Mouse (Mus musculus) lung, embryonic 14.5 days (tissue): ENCODE data around the gene C1qtnf5. TPM values are rescaled to one million over a fixed set of nuclear protein-coding genes. Genes with fewer than 3 reads are reported as not detected.
A peak's percentile ranks its signal among the peaks of the same experiment; 100 is the strongest.

ENCODE experiments used
- ATAC-seq: fragments of 200-750 bp; cut with Nextera tagmentation; 2 replicates; pipeline ENCODE4 v1.8.0; 2017; ENCODE audit warnings: mild to moderate bottlenecking, moderate TSS enrichment, moderate library complexity; ENCODE audit not compliant: insufficient read depth
- DNase-seq: peaks from one replicate; pipeline ENCODE4 v3.0.0-alpha.2; 2015
- H3K27ac ChIP-seq: fragments of 300-500 bp; sonication (generic); 2 replicates; pipeline ENCODE4 v1.5.1; 2014; ENCODE audit warnings: low read depth, mild to moderate bottlenecking, moderate library complexity
- H3K27me3 ChIP-seq: fragments of 300-500 bp; sonication (generic); 2 replicates; pipeline ENCODE4 v1.6.1; 2014; ENCODE audit warnings: low read length, control low read depth; ENCODE audit not compliant: insufficient read depth
- H3K36me3 ChIP-seq: fragments of 300-500 bp; sonication (generic); 2 replicates; pipeline ENCODE4 v1.6.1; 2014; ENCODE audit warnings: control low read depth; ENCODE audit not compliant: insufficient read depth
- H3K4me1 ChIP-seq: fragments of 300-500 bp; sonication (generic); 2 replicates; pipeline ENCODE4 v1.6.1; 2014; ENCODE audit warnings: antibody characterized with exemption, control low read depth; ENCODE audit not compliant: insufficient read depth
- H3K4me2 ChIP-seq: fragments of 300-500 bp; sonication (generic); 2 replicates; pipeline ENCODE4 v1.6.1; 2014; ENCODE audit warnings: mild to moderate bottlenecking
- H3K4me3 ChIP-seq: fragments of 300-500 bp; sonication (generic); 2 replicates; pipeline ENCODE4 v1.5.1; 2014; ENCODE audit warnings: low read depth, low read length
- H3K9ac ChIP-seq: fragments of 300-500 bp; sonication (generic); 2 replicates; pipeline ENCODE4 v1.6.1; 2014
- H3K9me3 ChIP-seq: fragments of 300-500 bp; sonication (generic); 2 replicates; pipeline ENCODE4 v1.6.1; 2016; ENCODE audit warnings: low read depth, low read length, control low read depth
- CTCF ChIP-seq: IDR thresholded peaks from 2 replicates; pipeline ENCODE4 v1.5.1; 2016; ENCODE audit warnings: antibody characterized with exemption, low read depth
- WGBS: fragments of 180-500 bp; shearing (Covaris S2); extraction: QIAGEN DNeasy Blood & Tissue Kit; methylation state at CpG from one replicate; pipeline ENCODE4 v1.1.7; 2014; 5-methylcytosine and 5-hydroxymethylcytosine counted together
- polyA plus RNA-seq: library from polyadenylated mRNA; unstranded; fragments of >200 nt; fragmentation: Nextera tagmentation; extraction: Ambion mirVana; gene quantifications from 2 replicates; pipeline ENCODE4 v1.2.1, GENCODE M21; 2014

C1qtnf5 gene
- polyA plus RNA-seq, 1 experiment from 2014 or later = 5.0 TPM

- Histone ChIP-seq H3K36me3 (no peaks in the 10 kb centered on the region), H3K27me3 (no peaks in the 10 kb centered on the region), H3K4me1 (0 out of 2 replicates have a peak, but pooled peaks cover 9% of the 10 kb centered on the region), H3K4me2 (no peak overlapping the region), H3K9me3 (no peaks in the 10 kb centered on the region), H3K9ac (0 out of 2 replicates have a peak overlapping the region, but pooled peaks have one; percentile 20), H3K27ac (no peak overlapping the region), H3K4me3 (no peak overlapping the region)
- WGBS = 34% methylated on average over 5 of the region's 5 CpGs
- ATAC-seq (no peak), DNase-seq (no peak)
- no peak for TF ChIP-seq CTCF
Observed at GRCm38 (mm10) chr9:44125026-44125425, 18.0 kb downstream of the C1qtnf5 start.

- Histone ChIP-seq H3K27ac (peak overlapping the region; percentile 26; the same call in 1 of the 2 replicates), H3K4me3 (no peak overlapping the region), H3K4me1 (0 out of 2 replicates have a peak, but pooled peaks cover 11% of the 10 kb centered on the region), H3K9me3 (no peaks in the 10 kb centered on the region), H3K36me3 (no peaks in the 10 kb centered on the region), H3K4me2 (peak overlapping the region; percentile 6; the same call in 1 of the 2 replicates), H3K27me3 (no peaks in the 10 kb centered on the region), H3K9ac (no peak overlapping the region)
- 24% methylated on average over 18 of the region's 18 CpGs for WGBS
- peak; percentile 90 for TF ChIP-seq CTCF
- peak; percentile 97 for DNase-seq
- ATAC-seq = peak; percentile 7; the same call in 1 of the 2 replicates
Observed at GRCm38 (mm10) chr9:44125546-44126428, 18.7 kb downstream of the C1qtnf5 start.

- DNase-seq (no peak), ATAC-seq (no peak)
- no peaks in the 10 kb centered on the region for H3K27me3 ChIP-seq
- no peaks in the 10 kb centered on the region for H3K9me3 ChIP-seq
- H3K9ac ChIP-seq = no peak overlapping the region
- no peak overlapping the region for H3K4me2 ChIP-seq
- 76% methylated on average over 3 of the region's 3 CpGs for WGBS
- no peak overlapping the region for H3K4me3 ChIP-seq
- peaks cover 11% of the 10 kb centered on the region; the same call in 1 of the 2 replicates for H3K4me1 ChIP-seq
- TF ChIP-seq CTCF = no peak
- no peaks in the 10 kb centered on the region for H3K36me3 ChIP-seq
- H3K27ac ChIP-seq = no peak overlapping the region; the same call in 1 of the 2 replicates
Observed at GRCm38 (mm10) chr9:44126746-44127145, 19.7 kb downstream of the C1qtnf5 start.

GRCm38 (mm10) chr9:44127351-44127801, 20.3 kb downstream of the C1qtnf5 start:
- H3K4me1 ChIP-seq = peaks cover 11% of the 10 kb centered on the region; the same call in 1 of the 2 replicates

GRCm38 (mm10) chr9:44129633-44130032, 22.6 kb downstream of the C1qtnf5 start:
- Histone ChIP-seq H3K9ac (peak overlapping the region; percentile 61), H3K4me3 (peak overlapping the region; percentile 39), H3K36me3 (no peaks in the 10 kb centered on the region), H3K9me3 (no peaks in the 10 kb centered on the region), H3K27ac (peak overlapping the region; percentile 92), H3K4me2 (peak overlapping the region; percentile 83), H3K27me3 (peaks cover 8% of the 10 kb centered on the region), H3K4me1 (peaks cover 12% of the 10 kb centered on the region; the same call in 1 of the 2 replicates)
- TF ChIP-seq CTCF = no peak
- WGBS = 4% methylated on average over 9 of the region's 9 CpGs
- peak; percentile 72 for DNase-seq
- peak; percentile 15; the same call in 1 of the 2 replicates for ATAC-seq

More at GRCm38 (mm10) chr9:44127351-44127801, 20.3 kb downstream of the C1qtnf5 start:
- TF ChIP-seq CTCF = no peak
- H3K27me3 ChIP-seq = no peaks in the 10 kb centered on the region
- WGBS = 47% methylated on average over 3 of the region's 3 CpGs
- no peaks in the 10 kb centered on the region for H3K36me3 ChIP-seq
- no peak overlapping the region for H3K4me3 ChIP-seq
- no peaks in the 10 kb centered on the region for H3K9me3 ChIP-seq
- H3K9ac ChIP-seq = no peak overlapping the region
- H3K27ac ChIP-seq = no peak overlapping the region
- ATAC-seq = no peak
- DNase-seq = no peak
- no peak overlapping the region for H3K4me2 ChIP-seq

GRCm38 (mm10) chr9:44130034-44130433, 23.0 kb downstream of the C1qtnf5 start:
- H3K4me3 ChIP-seq = peak overlapping the region; percentile 39
- H3K9me3 ChIP-seq = no peaks in the 10 kb centered on the region
- H3K4me2 ChIP-seq = peak overlapping the region; percentile 83
- no peak for TF ChIP-seq CTCF
- ATAC-seq (peak; percentile 75), DNase-seq (peak; percentile 92)
- peaks cover 8% of the 10 kb centered on the region for H3K27me3 ChIP-seq
- under 1% methylated on average over 27 of the region's 27 CpGs for WGBS
- peaks cover 16% of the 10 kb centered on the region; the same call in 1 of the 2 replicates for H3K4me1 ChIP-seq
- H3K27ac ChIP-seq = peak overlapping the region; percentile 92
- H3K36me3 ChIP-seq = no peaks in the 10 kb centered on the region
- peak overlapping the region; percentile 61 for H3K9ac ChIP-seq
